Mouse (Mus musculus) embryonic facial prominence, embryonic 13.5 days (tissue): ENCODE results near the gene Trim7. TPM values are rescaled to one million over a fixed set of nuclear protein-coding genes. Genes with fewer than 3 reads are reported as not detected.
"Not testable (repeated sequence)": the region's sequence is repeated elsewhere in the genome, so short reads cannot be mapped to it uniquely, and the experiment has no call there.

Source experiments
- ATAC-seq: fragments of 200-750 bp; cut with Nextera tagmentation; 2 replicates; pipeline ENCODE4 v1.8.0; 2017; ENCODE audit warnings: low read depth; ENCODE audit not compliant: insufficient number of reproducible peaks, insufficient read depth, low FRiP score, low TSS enrichment
- H3K27ac ChIP-seq: fragments of 300-500 bp; sonication (generic); 2 replicates; pipeline ENCODE4 v1.5.1; 2015; ENCODE audit warnings: moderate library complexity, mild to moderate bottlenecking, inconsistent platforms
- H3K27me3 ChIP-seq: fragments of 300-500 bp; sonication (generic); 2 replicates; pipeline ENCODE4 v1.6.1; 2015; ENCODE audit warnings: mild to moderate bottlenecking, inconsistent platforms
- H3K36me3 ChIP-seq: fragments of 300-500 bp; sonication (generic); 2 replicates; pipeline ENCODE4 v1.6.1; 2015; ENCODE audit warnings: mild to moderate bottlenecking, inconsistent platforms
- H3K4me1 ChIP-seq: fragments of 300-500 bp; sonication (generic); 2 replicates; pipeline ENCODE4 v1.6.1; 2015; ENCODE audit warnings: inconsistent platforms
- H3K4me2 ChIP-seq: fragments of 300-500 bp; sonication (generic); 2 replicates; pipeline ENCODE4 v1.6.1; 2015; ENCODE audit warnings: moderate library complexity, mild to moderate bottlenecking, inconsistent platforms
- H3K4me3 ChIP-seq: fragments of 300-500 bp; sonication (generic); 2 replicates; pipeline ENCODE4 v1.5.1; 2015; ENCODE audit warnings: mild to moderate bottlenecking, inconsistent platforms
- H3K9ac ChIP-seq: fragments of 300-500 bp; sonication (generic); 2 replicates; pipeline ENCODE4 v1.6.1; 2015; ENCODE audit warnings: mild to moderate bottlenecking, inconsistent platforms
- H3K9me3 ChIP-seq: fragments of 300-500 bp; sonication (generic); 2 replicates; pipeline ENCODE4 v1.6.1; 2016; ENCODE audit warnings: inconsistent platforms
- WGBS: fragments of 180-500 bp; shearing (Covaris S2); methylation state at CpG from one replicate; pipeline ENCODE4 v1.1.7; 2015; ENCODE audit warnings: mixed read lengths; 5-methylcytosine and 5-hydroxymethylcytosine counted together
- polyA plus RNA-seq: library from polyadenylated mRNA; unstranded; fragments of >200 nt; fragmentation: Nextera tagmentation; extraction: Ambion mirVana; gene quantifications from 2 replicates; pipeline ENCODE4 v1.2.1, GENCODE M21; 2015

Gene Trim7
- 1.0 and 1.1 TPM in 2 replicates for polyA plus RNA-seq

DNA sequence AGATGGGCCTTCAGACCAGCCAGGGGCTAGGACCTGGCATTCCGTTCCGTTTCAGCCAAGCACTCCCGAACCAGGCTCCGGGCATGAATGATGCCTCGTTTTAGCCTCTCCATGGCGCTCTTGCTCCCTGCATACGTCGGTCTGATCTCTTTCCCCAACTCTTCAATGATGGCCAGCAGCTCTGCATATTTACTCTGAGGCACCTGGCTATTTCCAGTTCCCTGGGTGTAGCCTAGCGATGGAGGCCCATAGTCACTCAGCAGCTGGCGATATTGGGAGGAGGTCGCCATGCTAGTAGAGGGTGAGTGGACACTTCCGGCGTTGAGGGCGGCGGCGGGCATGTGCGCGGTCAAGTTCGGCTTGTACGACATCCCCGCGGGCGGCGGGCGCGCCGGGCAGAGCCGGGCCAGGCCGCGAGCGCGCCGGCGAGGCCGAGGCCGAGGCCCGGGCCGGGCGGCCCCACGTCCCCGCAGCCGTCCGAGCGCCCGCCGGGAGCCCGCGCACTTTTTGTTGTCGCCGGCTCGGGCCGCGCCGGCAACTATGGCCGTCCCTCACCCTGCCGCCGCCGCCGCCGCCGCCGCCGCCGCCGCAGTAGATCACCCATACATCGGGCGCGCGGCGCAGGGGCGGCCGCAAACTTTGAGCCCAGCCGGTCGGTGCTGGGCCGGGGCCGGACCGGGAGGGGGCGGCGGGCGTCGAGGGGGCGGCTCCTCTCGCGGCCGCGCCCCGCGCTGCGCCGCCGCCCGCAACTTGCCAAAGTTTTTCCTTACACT is at the start of gene Trim7, which contains the start of gene Gm12184:
Trim7 (plus strand) TSS at position 162 of the 773 bp plus-strand sequence.
Gm12184 (minus strand) TSS at position 677 of the 773 bp plus-strand sequence.
- not testable (repeated sequence) for H3K9me3 ChIP-seq, H3K4me1 ChIP-seq, H3K36me3 ChIP-seq, H3K27ac ChIP-seq
- Histone ChIP-seq H3K9ac (peak within 1 kb of the TSS; percentile 73), H3K27me3 (peaks cover 19% of the 10 kb centered on the region), H3K4me3 (peak within 1 kb of the TSS; percentile 49), H3K4me2 (peak within 1 kb of the TSS; percentile 66)
- under 1% methylated on average over 48 of the region's 92 CpGs for WGBS
- ATAC-seq, result peak; percentile 78

DNA sequence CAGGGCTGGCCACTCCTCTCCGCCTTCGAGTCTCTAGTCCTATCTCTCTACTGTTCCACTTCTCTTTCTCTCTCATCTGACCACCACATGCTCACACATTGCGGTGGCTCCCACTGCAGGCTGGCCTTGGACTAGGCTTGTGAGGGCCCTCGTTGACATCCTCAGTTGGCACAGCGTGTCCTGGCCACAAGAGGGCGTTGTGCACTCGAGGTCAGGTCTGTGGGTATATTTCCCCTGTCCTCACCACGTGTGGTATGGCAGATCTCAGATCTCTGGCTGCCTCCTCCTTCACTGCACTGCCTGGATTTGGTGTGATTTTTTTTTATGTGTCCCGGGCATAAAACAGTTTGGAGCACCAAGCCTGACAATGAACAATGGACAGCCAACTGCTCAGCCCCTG is 49.3 kb upstream of the Trim7 start:
- Histone ChIP-seq H3K4me2 (no peak overlapping the region), H3K27me3 (no peaks in the 10 kb centered on the region), H3K27ac (no peak overlapping the region), H3K36me3 (no peaks in the 10 kb centered on the region), H3K9me3 (no peaks in the 10 kb centered on the region), H3K4me1 (peaks cover 3% of the 10 kb centered on the region; the same call in 1 of the 2 replicates), H3K9ac (no peak overlapping the region), H3K4me3 (no peak overlapping the region)
- 46% methylated on average over 9 of the region's 9 CpGs for WGBS
- ATAC-seq, result no peak

DNA sequence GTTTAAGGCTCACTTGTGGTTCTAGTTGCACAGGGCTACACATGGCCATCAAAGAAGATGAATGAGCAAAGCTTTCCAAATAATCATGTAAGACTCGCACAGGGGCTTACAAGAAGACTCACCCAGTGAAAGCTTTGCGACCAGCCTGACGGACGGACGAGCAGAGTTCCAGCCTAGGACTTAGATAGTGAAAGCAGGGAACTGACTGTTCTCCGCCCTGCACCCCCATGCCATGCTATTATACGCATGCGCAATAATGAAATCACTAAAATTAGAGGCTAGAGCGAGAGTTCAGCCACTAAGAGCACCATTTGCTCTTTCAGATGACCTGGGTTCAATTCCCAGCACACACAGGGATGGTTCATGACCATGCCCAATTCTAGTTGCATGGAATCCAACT is 48.6 kb upstream of the Trim7 start:
- Histone ChIP-seq H3K27me3 (no peaks in the 10 kb centered on the region), H3K27ac (no peak overlapping the region), H3K4me2 (no peak overlapping the region), H3K9ac (no peak overlapping the region), H3K36me3 (no peaks in the 10 kb centered on the region), H3K4me3 (no peak overlapping the region), H3K4me1 (peaks cover 3% of the 10 kb centered on the region; the same call in 1 of the 2 replicates), H3K9me3 (no peaks in the 10 kb centered on the region)
- ATAC-seq, result no peak
- 93% methylated on average over 9 of the region's 9 CpGs for WGBS

DNA sequence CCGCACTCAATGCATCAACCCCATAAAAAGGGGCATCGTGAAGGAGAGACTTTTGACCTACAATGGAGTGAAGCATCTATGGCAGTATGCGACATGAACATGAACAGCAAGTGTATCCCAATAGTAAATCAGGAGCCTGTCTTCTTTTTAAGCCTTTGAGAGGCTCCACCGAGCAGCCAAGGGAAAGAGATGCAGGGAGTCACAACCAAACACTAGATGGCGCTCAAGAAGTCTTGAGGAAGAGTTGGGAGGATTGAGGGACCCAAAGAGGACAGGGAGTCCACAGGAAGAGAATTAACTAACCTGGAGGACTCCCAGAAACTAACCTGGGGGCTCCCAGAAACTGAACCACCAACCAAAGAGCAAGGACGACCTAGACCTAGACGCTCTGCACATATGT is 46.5 kb upstream of the Trim7 start:
- 39% methylated on average over 7 of the region's 7 CpGs for WGBS
- no peak for ATAC-seq

DNA sequence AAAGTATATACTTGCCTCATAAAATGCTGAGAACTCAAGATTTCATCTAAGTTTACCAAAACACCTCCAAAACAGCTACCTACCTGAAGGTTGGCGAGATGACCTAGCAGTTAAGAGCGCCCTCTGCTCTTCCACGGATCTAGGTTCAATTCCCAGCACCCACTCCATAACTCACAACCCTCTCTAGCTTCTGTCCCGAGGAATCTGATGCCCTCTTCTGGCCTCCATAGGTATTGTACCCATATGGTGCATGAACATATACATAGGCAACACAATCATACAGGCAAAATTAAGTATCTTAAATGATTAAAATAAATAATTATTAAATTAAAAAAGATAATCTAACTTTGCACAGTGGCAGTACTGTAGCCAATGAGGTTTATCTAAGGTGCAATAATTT is 43.7 kb upstream of the Trim7 start:
- Histone ChIP-seq H3K9me3 (no peaks in the 10 kb centered on the region), H3K9ac (no peak overlapping the region), H3K4me1 (no peaks in the 10 kb centered on the region), H3K27me3 (no peaks in the 10 kb centered on the region), H3K36me3 (no peaks in the 10 kb centered on the region), H3K27ac (no peak overlapping the region), H3K4me3 (no peak overlapping the region), H3K4me2 (no peak overlapping the region)
- ATAC-seq, result no peak
- WGBS, result 82% methylated on average over 4 of the region's 4 CpGs

More for the DNA sequence above, 46.5 kb upstream of the Trim7 start:
- H3K36me3 ChIP-seq, result no peaks in the 10 kb centered on the region
- H3K9ac ChIP-seq, result no peak overlapping the region
- H3K4me3 ChIP-seq, result no peak overlapping the region
- no peaks in the 10 kb centered on the region for H3K27me3 ChIP-seq
- H3K27ac ChIP-seq, result no peak overlapping the region
- peaks cover 2% of the 10 kb centered on the region; the same call in 1 of the 2 replicates for H3K4me1 ChIP-seq
- H3K4me2 ChIP-seq, result no peak overlapping the region
- H3K9me3 ChIP-seq, result no peaks in the 10 kb centered on the region

DNA sequence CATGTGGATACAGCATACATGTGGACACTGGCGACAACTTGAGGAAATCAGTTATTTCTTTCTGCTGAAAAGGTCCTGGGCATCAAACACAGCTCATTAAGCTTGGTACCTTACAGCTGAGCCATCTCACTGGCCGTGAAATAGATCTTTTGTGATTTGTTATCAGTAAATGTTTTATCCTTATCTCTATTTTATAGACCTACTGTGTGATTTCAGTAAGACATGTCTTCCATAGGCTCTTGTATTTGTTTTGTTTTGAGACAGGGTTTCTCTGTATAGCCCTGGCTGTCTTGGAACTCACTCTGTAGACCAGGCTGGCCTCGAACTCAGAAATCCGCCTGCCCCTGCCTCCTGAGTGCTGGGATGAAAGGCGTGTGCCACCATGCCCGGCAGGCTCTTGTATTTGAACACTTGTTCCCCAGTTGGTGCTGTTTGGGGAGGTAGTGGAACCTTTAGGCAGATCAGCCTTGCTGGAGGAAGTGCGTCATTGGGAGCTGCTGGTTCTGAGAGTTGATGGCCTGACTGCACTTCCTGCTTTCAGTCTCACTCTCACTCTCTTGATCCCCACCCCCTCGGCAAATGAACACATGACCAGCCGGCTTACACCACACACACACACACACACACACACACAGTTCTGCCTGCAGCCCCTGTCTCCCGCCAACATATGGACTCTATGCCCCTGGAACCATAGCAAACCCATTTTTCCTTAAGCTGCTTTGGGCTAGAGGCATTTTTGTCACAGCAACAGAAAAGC is 38.3 kb upstream of the Trim7 start:
- Histone ChIP-seq H3K27ac (no peak overlapping the region), H3K4me2 (peak overlapping the region; percentile 61), H3K4me1 (no peaks in the 10 kb centered on the region; the same call in 1 of the 2 replicates), H3K27me3 (no peaks in the 10 kb centered on the region), H3K36me3 (no peaks in the 10 kb centered on the region), H3K4me3 (peak overlapping the region; percentile 42; the same call in 1 of the 2 replicates), H3K9ac (0 out of 2 replicates have a peak overlapping the region, but pooled peaks have one; percentile 21), H3K9me3 (no peaks in the 10 kb centered on the region)
- 44% methylated on average over 10 of the region's 10 CpGs for WGBS
- no peak for ATAC-seq

DNA sequence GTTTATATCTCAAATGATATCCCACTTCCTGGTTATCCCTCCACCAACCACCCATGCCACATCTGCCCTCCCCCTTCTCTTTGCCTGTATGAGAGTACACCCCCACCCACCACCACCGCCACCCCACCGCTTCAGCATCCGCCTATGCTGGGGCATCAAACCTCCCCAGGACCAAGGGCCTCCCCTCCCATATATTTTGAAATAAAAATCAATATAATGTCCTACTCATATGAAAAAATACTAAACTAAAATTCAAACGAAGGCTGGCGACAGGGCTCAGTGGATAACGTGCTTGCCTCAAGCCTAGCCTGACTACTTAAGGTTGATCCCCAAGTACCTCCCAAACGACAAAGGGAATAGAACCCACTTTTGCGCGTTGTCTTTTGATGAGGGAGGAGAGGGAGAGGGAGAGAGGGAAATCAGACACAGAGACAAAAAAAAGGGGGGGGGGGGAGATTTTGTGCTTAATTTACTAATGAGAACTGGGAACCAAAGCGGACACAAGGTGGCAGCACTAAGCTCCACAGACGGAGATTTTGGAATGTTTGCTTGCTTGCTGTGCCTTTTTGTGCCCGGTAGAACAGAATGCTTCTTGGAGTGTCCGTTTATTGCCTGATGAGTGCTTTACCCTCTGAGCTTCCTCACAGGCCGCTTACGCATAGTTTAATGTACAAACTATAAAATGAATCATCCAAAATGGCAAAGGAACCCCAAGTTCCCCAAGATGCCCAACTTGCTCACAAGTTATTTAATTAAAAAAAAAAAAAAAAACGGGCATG is 37.4 kb upstream of the Trim7 start:
- 0 out of 2 replicates have a peak, but pooled peaks have one; percentile 57 for ATAC-seq
- Histone ChIP-seq H3K4me1 (no peaks in the 10 kb centered on the region; the same call in 1 of the 2 replicates), H3K4me2 (peak overlapping the region; percentile 61), H3K27me3 (no peaks in the 10 kb centered on the region), H3K9ac (peak overlapping the region; percentile 62; the same call in 1 of the 2 replicates), H3K4me3 (peak overlapping the region; percentile 42), H3K27ac (no peak overlapping the region), H3K36me3 (no peaks in the 10 kb centered on the region), H3K9me3 (no peaks in the 10 kb centered on the region)
- 5% methylated on average over 16 of the region's 16 CpGs for WGBS

DNA sequence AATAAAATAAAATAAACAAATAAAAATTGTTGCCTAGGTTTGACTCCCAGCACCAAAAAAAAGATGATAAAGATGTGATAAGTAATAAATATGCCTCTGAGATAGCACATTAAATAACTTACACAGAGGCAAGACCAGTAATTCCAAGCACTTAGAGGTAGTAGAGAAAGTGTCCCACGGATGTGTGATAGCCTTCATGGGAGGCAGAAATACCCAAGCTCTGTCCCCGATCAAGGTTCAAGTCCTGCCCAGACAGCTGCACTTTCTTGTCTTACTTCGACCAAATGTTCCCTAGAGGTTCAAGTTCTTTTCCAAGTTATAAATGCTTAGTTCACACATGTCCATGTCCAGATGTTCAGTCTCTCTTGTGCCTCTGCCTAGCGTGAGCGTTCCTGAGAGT is 36.7 kb upstream of the Trim7 start:
- 81% methylated on average over 5 of the region's 5 CpGs for WGBS
- no peak overlapping the region for H3K4me3 ChIP-seq
- no peaks in the 10 kb centered on the region for H3K27me3 ChIP-seq
- no peak overlapping the region for H3K27ac ChIP-seq
- no peaks in the 10 kb centered on the region; the same call in 1 of the 2 replicates for H3K4me1 ChIP-seq
- no peaks in the 10 kb centered on the region for H3K36me3 ChIP-seq
- H3K9me3 ChIP-seq, result no peaks in the 10 kb centered on the region
- no peak overlapping the region for H3K4me2 ChIP-seq
- H3K9ac ChIP-seq, result no peak overlapping the region
- no peak for ATAC-seq

DNA sequence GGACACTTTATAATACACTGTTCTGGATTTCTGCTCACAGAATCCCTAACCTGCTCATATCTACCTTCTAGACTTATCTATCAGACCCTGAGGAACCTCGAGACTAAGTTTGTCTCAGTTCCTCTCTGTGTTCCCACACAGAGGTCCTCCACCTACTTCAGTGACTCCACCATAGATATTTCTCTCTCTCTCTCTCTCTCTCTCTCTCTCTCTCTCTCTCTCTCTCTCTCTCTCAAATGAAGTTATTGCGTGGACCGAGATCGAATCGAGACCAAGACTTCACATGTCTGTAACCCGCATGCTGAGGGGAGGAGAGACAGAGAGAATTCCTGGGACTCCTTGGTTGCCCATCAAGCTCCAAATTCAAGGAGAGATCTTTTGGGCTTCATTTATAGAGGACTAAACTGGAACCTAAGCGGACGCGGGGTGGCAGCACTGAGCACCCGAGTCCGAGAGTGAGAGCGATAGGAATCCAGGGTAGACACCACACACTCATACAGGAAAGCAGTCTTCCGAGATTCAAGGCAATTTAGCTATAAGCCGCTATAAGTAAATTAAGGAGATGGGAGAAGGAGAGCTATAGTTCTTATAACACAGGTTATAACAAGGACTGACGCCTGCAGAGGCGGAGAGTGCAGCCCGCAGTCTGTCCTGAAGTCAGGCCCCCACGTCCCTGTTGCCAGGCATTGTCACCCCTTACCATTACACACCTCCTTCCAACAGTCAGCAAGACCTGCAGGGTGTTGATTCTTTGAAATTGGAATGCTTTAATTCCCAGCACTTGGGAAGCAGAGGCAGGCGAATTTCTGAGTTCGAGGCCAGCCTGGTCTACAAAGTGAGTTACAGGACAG is 35.7 kb upstream of the Trim7 start:
- H3K36me3 ChIP-seq, result no peaks in the 10 kb centered on the region
- 15% methylated on average over 20 of the region's 20 CpGs for WGBS
- H3K27ac ChIP-seq, result no peak overlapping the region
- H3K9ac ChIP-seq, result peak overlapping the region; percentile 59
- no peak for ATAC-seq
- no peaks in the 10 kb centered on the region; the same call in 1 of the 2 replicates for H3K4me1 ChIP-seq
- H3K27me3 ChIP-seq, result no peaks in the 10 kb centered on the region
- H3K9me3 ChIP-seq, result no peaks in the 10 kb centered on the region
- H3K4me3 ChIP-seq, result peak overlapping the region; percentile 27
- peak overlapping the region; percentile 57 for H3K4me2 ChIP-seq

DNA sequence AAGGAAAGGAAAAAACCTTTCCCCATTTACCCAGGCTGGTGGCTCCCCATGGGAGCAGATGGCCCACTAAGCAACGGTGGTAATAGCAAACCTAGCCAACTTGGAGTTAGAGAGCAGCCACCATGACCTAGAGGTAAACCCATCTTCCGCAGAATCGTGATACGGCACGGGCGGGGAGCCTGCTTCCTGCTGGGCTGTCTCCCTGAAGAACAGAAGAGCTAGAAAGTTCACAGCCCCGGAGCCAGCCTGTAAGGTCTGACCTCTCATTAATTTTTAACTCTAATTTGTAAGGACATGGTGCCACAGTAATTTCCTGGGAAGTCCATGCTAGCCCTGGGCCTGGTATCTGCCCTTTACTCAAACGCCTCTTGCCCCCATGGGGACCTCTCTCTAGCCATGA is 35.0 kb upstream of the Trim7 start:
- 65% methylated on average over 8 of the region's 8 CpGs for WGBS
- H3K27ac ChIP-seq, result no peak overlapping the region
- H3K4me1 ChIP-seq, result no peaks in the 10 kb centered on the region; the same call in 1 of the 2 replicates
- no peak overlapping the region for H3K4me3 ChIP-seq
- H3K9me3 ChIP-seq, result no peaks in the 10 kb centered on the region
- ATAC-seq, result no peak
- H3K9ac ChIP-seq, result no peak overlapping the region
- H3K36me3 ChIP-seq, result no peaks in the 10 kb centered on the region
- no peaks in the 10 kb centered on the region for H3K27me3 ChIP-seq
- no peak overlapping the region for H3K4me2 ChIP-seq
